In the genomic region with DNA sequence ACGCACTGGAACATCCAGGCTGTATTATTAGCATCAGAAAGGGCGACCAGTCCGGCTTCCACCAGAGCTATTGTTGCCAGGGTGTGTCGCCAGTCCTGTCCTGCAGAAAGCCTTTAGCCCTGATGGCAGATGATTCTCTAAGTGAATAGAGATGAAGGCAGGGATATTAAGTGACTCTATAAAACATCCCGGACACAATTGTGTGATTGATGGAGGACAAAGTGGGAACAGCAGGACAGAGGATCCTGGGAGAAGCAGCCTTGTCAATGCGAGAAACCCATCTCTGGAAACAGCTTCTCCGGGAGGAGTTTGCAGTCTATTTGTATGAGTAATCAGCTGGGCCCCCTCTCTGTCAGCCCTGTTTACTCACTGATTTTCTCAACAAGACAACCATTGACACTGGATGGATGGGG, we compare ENCODE assay signal across 13 mouse cellular contexts.
DNase-seq lines count a peak whose midpoint lies in the region; ATAC-seq and TF ChIP-seq lines count a peak whose summit lies in the region.
"Had no signal": no experiment of that assay in that cellular context is flagged by ENCODE, and none has a peak within 500 bp of the region (broad histone marks: within the 10 kb centered on the region; RNA-seq: fewer than 3 reads in every experiment).

No protein-coding gene starts in this region.

- no peak for DNase-seq in hindbrain, postnatal 0 days (ENCODE audit: low spot score)
- DNase-seq in ES-CJ7 (ENCODE audit: low read depth, low spot score): peak; percentile 98
- DNase-seq in embryo, embryonic 10 days (ENCODE audit: low spot score): peak; percentile 71
- peak; percentile 61 for DNase-seq in neural tube, embryonic 11.5 days (ENCODE audit: low spot score)
- no peak for DNase-seq in heart, adult 18-20 months
- DNase-seq in thymus, adult 2 months: no peak
- DNase-seq: cerebellum, adult 9-11 months; gastrocnemius, postnatal 25 days; kidney, adult 9 months had no signal

- no peaks in the 10 kb centered on the region for H3K36me3 ChIP-seq in hindbrain, embryonic 12.5 days
- no peaks in the 10 kb centered on the region for H3K36me3 ChIP-seq in hindbrain, postnatal 0 days (ENCODE audit: insufficient read depth, low read length)
- no peaks in the 10 kb centered on the region for H3K36me3 ChIP-seq in neural tube, embryonic 11.5 days (ENCODE audit: control insufficient read depth, insufficient read depth, low read length)
- no peaks in the 10 kb centered on the region for H3K36me3 ChIP-seq in thymus, adult 2 months (ENCODE audit: control insufficient read depth, insufficient read depth, low read length)
- H3K36me3 ChIP-seq: embryonic facial prominence, embryonic 12.5 days; heart, embryonic 13.5 days; limb, embryonic 13.5 days had no signal

- H3K9ac ChIP-seq in hindbrain, embryonic 12.5 days: no peak overlapping the region
- no peak overlapping the region for H3K9ac ChIP-seq in hindbrain, postnatal 0 days (replicated peaks; ENCODE audit: low read length)
- no peak overlapping the region for H3K9ac ChIP-seq in neural tube, embryonic 11.5 days (ENCODE audit: low read length)
- H3K9ac ChIP-seq: embryonic facial prominence, embryonic 12.5 days; heart, embryonic 13.5 days; limb, embryonic 13.5 days had no signal

- H3K4me1 ChIP-seq in hindbrain, embryonic 12.5 days: peaks cover 36% of the 10 kb centered on the region
- H3K4me1 ChIP-seq in hindbrain, postnatal 0 days (ENCODE audit: insufficient read depth, low read length): peaks cover 3% of the 10 kb centered on the region; the same call in 1 of the 2 replicates
- peaks cover 23% of the 10 kb centered on the region for H3K4me1 ChIP-seq in neural tube, embryonic 11.5 days (ENCODE audit: control insufficient read depth, insufficient read depth, low read length)
- peaks cover 4% of the 10 kb centered on the region for H3K4me1 ChIP-seq in thymus, adult 2 months (replicated peaks; ENCODE audit: control insufficient read depth, insufficient read depth, low read length)

- no peak for TF ChIP-seq POLR2A in thymus, adult 2 months (IDR thresholded peaks at IDR 0.05; ENCODE audit: control insufficient read depth, extremely low read depth, insufficient read depth, low read length, poor library complexity)

- 1% methylated on average over 7 of the region's 7 CpGs for WGBS in hindbrain, embryonic 12.5 days
- 5% methylated on average over 7 of the region's 7 CpGs for WGBS in hindbrain, postnatal 0 days
- WGBS in neural tube, embryonic 11.5 days: 0% methylated on average over 7 of the region's 7 CpGs
- WGBS in thymus, adult 2 months: 37% methylated on average over 7 of the region's 7 CpGs

- no peak overlapping the region for H3K4me3 ChIP-seq in hindbrain, embryonic 12.5 days
- H3K4me3 ChIP-seq in hindbrain, postnatal 0 days (ENCODE audit: low read length): no peak overlapping the region
- no peak overlapping the region for H3K4me3 ChIP-seq in neural tube, embryonic 11.5 days (ENCODE audit: low read depth, low read length)
- no peak overlapping the region for H3K4me3 ChIP-seq in thymus, adult 2 months (ENCODE audit: control insufficient read depth, insufficient read depth, low read length)
- H3K4me3 ChIP-seq: embryonic facial prominence, embryonic 12.5 days; heart, embryonic 13.5 days; limb, embryonic 13.5 days had no signal

- peak; percentile 68 for ATAC-seq in hindbrain, embryonic 12.5 days (ENCODE audit: low FRiP score)
- no peak for ATAC-seq in hindbrain, postnatal 0 days
- ATAC-seq in neural tube, embryonic 11.5 days (ENCODE audit: insufficient read depth, low FRiP score, low TSS enrichment): peak; percentile 72

- H3K27me3 ChIP-seq in hindbrain, embryonic 12.5 days: peaks cover 85% of the 10 kb centered on the region
- H3K27me3 ChIP-seq in hindbrain, postnatal 0 days (ENCODE audit: insufficient read depth, low read length): peaks cover 66% of the 10 kb centered on the region
- H3K27me3 ChIP-seq in neural tube, embryonic 11.5 days (ENCODE audit: control insufficient read depth, insufficient read depth, low read length): peaks cover 93% of the 10 kb centered on the region
- peaks cover 22% of the 10 kb centered on the region for H3K27me3 ChIP-seq in thymus, adult 2 months (ENCODE audit: control insufficient read depth, insufficient read depth, low read length)

- no peak for TF ChIP-seq CTCF in hindbrain, postnatal 0 days (IDR thresholded peaks at IDR 0.05; ENCODE audit: low read depth)
- TF ChIP-seq CTCF in thymus, adult 2 months (IDR thresholded peaks at IDR 0.05; ENCODE audit: borderline replicate concordance, control insufficient read depth, extremely low read depth, insufficient read depth, low read length, poor library complexity): no peak

- peak overlapping the region; percentile 58; the same call in 1 of the 2 replicates for H3K27ac ChIP-seq in hindbrain, embryonic 12.5 days
- H3K27ac ChIP-seq in hindbrain, postnatal 0 days: no peak overlapping the region
- peak overlapping the region; percentile 53; the same call in 1 of the 2 replicates for H3K27ac ChIP-seq in neural tube, embryonic 11.5 days (ENCODE audit: low read depth, low read length)
- H3K27ac ChIP-seq in thymus, adult 2 months (ENCODE audit: control insufficient read depth, insufficient read depth, low read length): no peak overlapping the region
- H3K27ac ChIP-seq: embryonic facial prominence, embryonic 12.5 days; heart, embryonic 13.5 days; limb, embryonic 13.5 days had no signal

- 0 out of 2 replicates have a peak overlapping the region, but pooled peaks have one; percentile 4 for H3K4me2 ChIP-seq in hindbrain, embryonic 12.5 days (replicated peaks)
- no peak overlapping the region for H3K4me2 ChIP-seq in hindbrain, postnatal 0 days (ENCODE audit: low read depth, low read length)
- no peak overlapping the region for H3K4me2 ChIP-seq in neural tube, embryonic 11.5 days (ENCODE audit: low read depth)
- H3K4me2 ChIP-seq: embryonic facial prominence, embryonic 12.5 days; heart, embryonic 13.5 days; limb, embryonic 13.5 days had no signal

- H3K9me3 ChIP-seq in hindbrain, embryonic 12.5 days (replicated peaks): no peaks in the 10 kb centered on the region
- no peaks in the 10 kb centered on the region for H3K9me3 ChIP-seq in hindbrain, postnatal 0 days (ENCODE audit: low read length)
- no peaks in the 10 kb centered on the region for H3K9me3 ChIP-seq in neural tube, embryonic 11.5 days (ENCODE audit: control insufficient read depth, low read length)
- H3K9me3 ChIP-seq: embryonic facial prominence, embryonic 12.5 days; heart, embryonic 13.5 days; limb, embryonic 13.5 days had no signal

Comparison
In these comparisons a context has a peak if more than half of its experiments do, and no peak if none do; other contexts are left out.
1. H3K27ac ChIP-seq: peak in hindbrain, embryonic 12.5 days (single experiment) and neural tube, embryonic 11.5 days (single experiment); none in hindbrain, postnatal 0 days (single experiment) and thymus, adult 2 months (single experiment).
2. DNase-seq: peak in ES-CJ7 (single experiment), embryo, embryonic 10 days (single experiment) and neural tube, embryonic 11.5 days (single experiment); none in hindbrain, postnatal 0 days (single experiment), heart, adult 18-20 months (0 of 2) and thymus, adult 2 months (single experiment).